Mouse (Mus musculus): ENCODE data around the gene Zfp846.
"Not testable (repeated sequence)": the region's sequence is repeated elsewhere in the genome, so short reads cannot be mapped to it uniquely, and the experiment has no call there.

The Zfp846 gene

DNA sequence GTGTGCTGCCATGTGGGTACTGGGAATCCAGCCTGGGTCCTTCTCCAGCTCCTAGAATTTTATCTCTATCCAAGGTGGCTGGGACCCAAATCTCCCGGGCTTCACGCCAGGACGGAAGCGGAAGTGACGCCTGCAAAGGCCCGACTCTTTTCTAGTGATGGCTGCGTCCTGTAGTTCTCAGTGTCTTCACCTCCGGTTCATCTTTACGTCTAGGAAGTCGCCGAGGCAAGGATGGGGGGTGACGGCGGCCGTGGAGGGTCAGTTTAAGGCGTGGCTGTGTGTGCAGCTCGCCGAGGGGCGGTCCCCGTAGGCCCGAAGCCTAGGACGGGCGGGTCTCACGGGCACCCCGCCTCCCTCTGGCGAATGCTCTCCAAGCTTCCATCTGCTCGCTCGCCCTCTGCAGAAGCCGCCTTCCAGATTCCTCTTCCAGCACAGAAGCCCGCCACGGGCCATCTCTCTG, at the start of gene Zfp846:
Gene Zfp846 (plus strand): TSS at position 117 of the 460 bp plus-strand sequence.
- peak; percentile 97 for DNase-seq (ENCODE audit: low spot score)

DNA sequence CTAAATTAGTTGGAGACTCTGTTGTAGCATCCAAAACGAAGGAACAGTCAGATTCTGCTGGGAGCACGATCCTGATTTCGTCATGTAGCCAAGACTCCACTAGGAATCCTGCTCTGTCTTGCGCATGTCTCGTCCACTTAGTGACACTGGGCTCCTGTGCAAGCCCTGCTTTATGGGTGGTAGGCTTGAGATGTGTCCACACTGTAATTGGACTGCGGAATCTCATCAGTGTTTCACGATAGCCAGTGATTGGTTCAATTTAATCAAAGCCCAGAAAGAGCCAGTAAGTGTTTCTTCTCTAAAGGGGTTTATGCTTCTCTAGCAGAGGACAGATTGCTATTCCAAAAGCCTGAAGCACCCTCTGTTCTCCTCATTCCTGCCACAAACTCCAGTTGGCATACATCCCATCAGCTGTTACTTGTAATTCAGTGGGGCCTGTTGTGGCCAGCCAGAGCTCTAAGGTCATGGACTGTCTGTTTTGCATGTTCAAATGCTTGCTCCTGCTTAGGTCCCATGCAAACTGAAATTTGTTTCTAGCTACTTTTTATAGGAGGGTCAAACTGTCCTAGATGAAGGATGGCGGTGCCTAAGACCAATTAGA, 46.7 kb upstream of the Zfp846 start:
- DNase-seq (ENCODE audit: low spot score) = no peak

- no peak for DNase-seq (ENCODE audit: low spot score)
Measured at GRCm38 (mm10) chr9:20536598-20536997, 44.5 kb upstream of the Zfp846 start.

DNA sequence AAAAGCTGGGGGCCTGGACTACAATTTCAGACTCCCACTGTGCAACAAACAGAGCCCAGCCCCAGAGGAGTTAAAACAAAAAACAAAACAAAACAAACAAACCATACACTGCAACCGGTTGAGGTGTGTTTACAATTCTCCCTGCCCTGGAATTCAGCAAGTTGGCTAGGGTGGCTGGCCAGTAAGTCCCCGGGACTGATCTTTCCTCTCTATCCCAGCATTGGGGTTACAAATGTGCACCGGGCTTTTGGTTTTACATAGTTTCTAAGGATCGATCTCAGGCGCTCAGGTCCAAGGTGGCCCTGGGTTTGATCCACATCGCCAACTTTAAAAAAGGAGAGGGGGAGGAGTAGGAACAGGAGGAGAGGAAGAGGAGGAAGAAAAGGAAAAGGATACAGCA, 37.6 kb upstream of the Zfp846 start:
- no peak for DNase-seq (ENCODE audit: low spot score)

DNA sequence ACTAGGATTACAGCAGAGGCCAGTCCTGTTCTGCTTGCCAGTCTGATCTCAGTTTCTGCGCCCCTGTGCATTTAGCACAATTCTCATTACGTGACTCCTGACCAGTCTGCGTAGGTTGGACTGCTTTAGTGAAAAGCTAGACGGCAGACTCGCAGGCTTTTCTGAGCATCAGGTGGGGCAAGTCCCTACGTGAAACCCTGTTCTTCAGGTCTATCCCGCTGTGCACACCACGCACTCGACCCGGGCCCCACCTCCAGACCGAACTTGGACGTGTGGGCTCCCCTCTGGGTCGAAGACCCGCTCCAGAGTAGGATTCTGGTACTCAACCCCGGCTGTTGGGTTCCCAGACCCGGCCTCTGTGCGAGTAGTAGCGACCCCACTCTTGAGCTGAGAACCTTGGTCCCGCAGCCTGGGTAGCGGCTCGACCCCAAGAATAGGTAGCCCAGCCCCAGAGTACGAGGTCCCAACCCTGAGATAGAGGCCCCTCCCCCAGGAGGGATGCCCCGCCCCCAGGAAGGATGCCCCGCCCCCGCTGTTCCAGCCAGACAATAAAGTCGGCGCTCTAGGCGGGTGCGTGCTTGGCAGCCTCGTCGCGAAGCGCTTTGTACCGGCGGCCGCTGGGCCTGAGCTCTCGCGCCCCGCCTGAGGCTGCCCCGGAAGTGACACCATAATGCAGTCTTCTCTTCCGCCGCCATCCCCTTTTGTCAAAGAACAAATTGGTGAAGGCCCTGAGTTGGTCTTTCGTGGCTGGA, 36.8 kb upstream of the Zfp846 start:
- DNase-seq (ENCODE audit: low spot score) = peak; percentile 76

- peak; percentile 15 for DNase-seq (ENCODE audit: low spot score)
Measured at GRCm38 (mm10) chr9:20545151-20545550, 35.9 kb upstream of the Zfp846 start.

DNA sequence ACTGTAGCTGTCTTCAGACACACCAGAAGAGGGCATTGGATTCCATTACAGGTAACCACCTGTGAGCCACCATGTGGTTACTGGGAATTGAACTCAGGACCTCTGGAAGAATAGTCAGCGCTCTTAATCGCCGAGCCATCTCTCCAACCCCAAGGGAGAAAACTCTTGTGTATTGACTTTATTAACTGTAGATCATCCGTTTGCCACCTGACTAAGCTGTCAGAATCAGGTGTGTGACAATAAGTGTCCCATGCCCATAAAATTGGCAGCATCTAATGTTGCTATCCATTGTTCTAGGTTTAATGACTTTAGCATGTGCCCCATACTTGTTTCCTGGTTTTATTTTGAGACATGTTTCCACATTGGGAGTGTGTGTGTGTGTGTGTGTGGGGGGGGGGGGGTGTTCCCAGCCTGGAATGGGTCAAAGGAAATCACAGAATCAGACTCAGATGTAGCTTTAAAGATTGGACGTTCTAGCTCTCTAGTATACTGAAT, 29.3 kb upstream of the Zfp846 start:
- no peak for DNase-seq (ENCODE audit: low spot score)

- no peak for DNase-seq (ENCODE audit: low spot score)
Measured at GRCm38 (mm10) chr9:20552698-20553097, 28.4 kb upstream of the Zfp846 start.

DNA sequence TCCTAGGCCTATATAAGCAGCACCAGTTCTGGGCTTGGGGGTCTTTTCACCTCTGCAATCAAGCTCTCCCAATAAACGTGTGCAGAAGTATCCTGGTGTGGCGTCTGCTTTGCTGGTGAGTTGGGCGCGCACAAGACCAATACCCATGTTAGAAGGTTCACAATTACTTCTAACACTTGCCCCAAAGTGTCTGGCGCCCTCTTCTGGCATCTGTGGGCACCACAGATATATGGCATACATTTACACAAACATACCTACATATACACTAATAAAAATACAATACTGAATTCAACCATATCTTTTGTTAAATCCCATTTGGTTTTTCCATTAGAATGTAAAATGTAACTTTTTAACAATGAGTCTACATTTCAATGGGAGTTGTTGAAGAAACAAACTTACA, 18.9 kb upstream of the Zfp846 start:
- DNase-seq (ENCODE audit: low spot score) = no peak

GRCm38 (mm10) chr9:20565326-20566030, 15.6 kb upstream of the Zfp846 start:
- DNase-seq (ENCODE audit: low spot score) = not testable (repeated sequence)

GRCm38 (mm10) chr9:20571060-20571459, 10.0 kb upstream of the Zfp846 start:
- no peak for DNase-seq (ENCODE audit: low spot score)

- DNase-seq (ENCODE audit: low spot score) = no peak
Measured at GRCm38 (mm10) chr9:20576591-20576990, 4.5 kb upstream of the Zfp846 start.

DNA sequence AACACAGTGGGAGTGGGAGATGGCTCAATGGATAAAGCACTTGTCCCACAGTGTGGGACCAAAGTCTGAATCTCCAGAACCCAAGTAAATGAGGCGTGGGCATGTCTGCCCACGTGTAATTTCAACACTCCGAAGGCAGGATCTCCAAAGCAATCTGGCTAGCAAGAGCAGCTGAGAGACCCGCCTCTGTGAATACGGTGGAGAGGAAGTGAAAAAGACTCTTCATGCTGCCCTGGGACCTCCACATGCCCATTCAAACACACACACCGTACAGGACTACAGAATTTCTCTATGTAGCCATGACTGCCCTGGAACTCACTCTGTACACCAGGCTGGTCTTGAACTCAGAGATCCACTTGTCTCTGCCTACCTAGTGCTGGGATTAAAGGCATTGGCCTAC, 20.2 kb downstream of the Zfp846 start:
- no peak for DNase-seq (ENCODE audit: low spot score)

DNA sequence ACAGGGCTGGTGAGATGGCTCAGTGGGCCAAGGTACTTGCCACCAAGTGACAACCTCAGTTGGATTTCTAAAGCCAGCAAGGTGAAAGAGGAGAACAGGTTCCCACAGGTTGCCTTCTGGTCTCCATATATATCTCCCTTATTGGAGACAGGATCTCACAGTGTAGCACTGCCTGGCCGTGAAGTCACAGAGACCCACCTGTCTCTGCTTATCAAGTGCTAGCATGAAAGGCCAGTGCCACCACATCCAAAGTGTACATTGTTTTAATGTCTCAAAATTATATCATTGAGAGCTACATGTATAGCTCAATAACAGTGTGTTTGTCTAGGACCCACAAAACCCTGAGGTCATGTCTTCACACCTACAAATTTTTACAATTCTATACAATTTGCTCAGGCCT, 25.2 kb downstream of the Zfp846 start:
- DNase-seq (ENCODE audit: low spot score) = no peak

- peak; percentile 76 for DNase-seq (ENCODE audit: low spot score)
Measured at GRCm38 (mm10) chr9:20607100-20607974, 26.2 kb downstream of the Zfp846 start.

GRCm38 (mm10) chr9:20609831-20610464, 28.9 kb downstream of the Zfp846 start:
- no peak for DNase-seq (ENCODE audit: low spot score)

DNA sequence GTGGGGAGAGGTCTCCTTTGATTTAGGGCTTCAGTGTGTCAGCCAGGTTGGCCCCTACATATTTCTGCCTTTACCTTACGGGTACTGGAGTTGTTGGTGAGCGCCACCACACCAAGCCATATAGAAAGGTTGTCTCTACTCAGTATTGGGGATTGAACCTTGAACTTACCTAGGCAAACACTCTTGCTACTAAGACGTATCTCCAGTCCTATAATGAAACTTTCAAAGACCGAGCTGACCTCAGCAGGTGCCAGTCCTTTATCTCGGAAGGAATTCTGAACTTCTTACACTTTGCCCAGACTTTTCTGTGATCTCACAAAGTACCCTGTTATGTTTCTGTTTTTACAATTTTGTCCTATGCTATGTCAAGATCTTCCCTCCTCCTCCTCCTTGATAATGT, 30.9 kb downstream of the Zfp846 start:
- no peak for DNase-seq (ENCODE audit: low spot score)

DNA sequence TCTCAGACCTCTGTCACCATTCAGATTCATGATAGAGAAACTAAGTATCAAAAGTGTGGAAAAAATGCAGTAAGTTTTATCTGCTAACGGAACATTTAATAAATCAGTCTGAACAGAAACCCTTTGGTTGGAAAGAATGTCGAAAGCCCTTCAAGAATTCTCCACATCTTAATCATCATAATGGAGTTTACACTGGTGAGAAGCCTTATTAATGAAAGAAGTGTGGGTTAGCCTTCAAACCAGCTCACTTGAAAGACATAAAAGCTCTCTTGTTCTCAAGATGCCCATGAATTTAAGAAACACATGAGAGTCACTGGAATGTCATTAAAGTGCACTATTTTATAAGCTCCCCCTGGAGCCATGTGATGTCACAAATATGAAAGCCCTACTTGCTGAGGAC, 35.6 kb downstream of the Zfp846 start:
- DNase-seq (ENCODE audit: low spot score) = no peak

- no peak for DNase-seq (ENCODE audit: low spot score)
Measured at GRCm38 (mm10) chr9:20631332-20631731, 50.2 kb downstream of the Zfp846 start.

DNA sequence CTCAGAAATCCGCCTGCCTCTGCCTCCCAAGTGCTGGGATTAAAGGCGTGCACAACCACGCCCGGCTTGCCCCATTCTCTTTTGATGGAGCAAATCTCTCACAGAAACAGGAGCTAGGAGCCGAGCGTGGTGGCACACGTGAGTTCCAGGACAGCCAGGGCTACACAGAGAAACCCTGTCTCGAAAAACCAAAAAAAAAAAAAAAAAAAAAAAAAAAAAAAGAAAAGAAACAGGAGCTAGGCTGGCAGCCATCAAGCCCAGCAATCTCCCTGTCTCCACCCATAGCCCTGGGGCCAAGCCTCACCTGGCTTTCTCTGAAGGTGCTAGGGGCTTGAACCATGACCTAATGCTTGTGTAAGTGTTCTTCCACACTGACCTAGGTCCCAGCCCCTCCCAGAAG, 54.6 kb downstream of the Zfp846 start:
- DNase-seq (ENCODE audit: low spot score) = not testable (repeated sequence)

- DNase-seq (ENCODE audit: low spot score) = no peak
Measured at GRCm38 (mm10) chr9:20636256-20636655, 55.2 kb downstream of the Zfp846 start.
